Mouse (Mus musculus): ENCODE measurements around the gene Slc39a3.

- TF ChIP-seq POLR2A (IDR thresholded peaks at IDR 0.05; ENCODE audit: low read depth, low read length) (no peak), CTCF (conservative IDR thresholded peaks at IDR 0.05; ENCODE audit: insufficient read depth, insufficient read length, low read depth, low read length) (no peak)
Measured at GRCm38 (mm10) chr10:81080008-81080655, 42.9 kb upstream of the Slc39a3 start.
